Mouse (Mus musculus) B cell, adult 2 months (primary cell): Measurements from ENCODE around the gene Fam126b.
A peak's percentile ranks its signal among the peaks of the same experiment; 100 is the strongest.
"Not testable (repeated sequence)": the region's sequence is repeated elsewhere in the genome, so short reads cannot be mapped to it uniquely, and the experiment has no call there.

ENCODE experiments used
- DNase-seq, 2 experiments: peaks; one replicate each; pipeline ENCODE4 v3.0.0; 2022

The Fam126b gene

GRCm38 (mm10) chr1:58568456-58569130 is 17.5 kb downstream of the Fam126b start:
- no peak for DNase-seq

DNA sequence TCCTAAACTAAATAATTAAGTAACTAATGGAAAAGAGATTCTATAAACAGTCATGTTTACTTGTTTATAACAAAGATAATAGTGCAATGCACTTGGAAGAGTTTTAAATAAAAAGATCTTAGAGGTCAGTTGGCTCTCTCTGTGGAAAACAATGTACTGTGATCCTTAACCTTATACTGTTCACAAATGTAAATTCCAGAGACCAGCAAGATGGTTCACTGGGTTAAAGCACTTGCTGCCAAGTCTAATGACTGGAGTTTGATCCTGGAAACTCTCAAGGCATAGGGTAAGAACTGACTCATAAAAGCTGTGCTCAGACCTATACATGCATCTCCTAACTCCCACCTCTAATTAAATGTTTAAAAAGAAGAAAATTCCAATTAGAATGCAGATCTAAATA is 19.5 kb downstream of the Fam126b start:
- DNase-seq: no peak

DNA sequence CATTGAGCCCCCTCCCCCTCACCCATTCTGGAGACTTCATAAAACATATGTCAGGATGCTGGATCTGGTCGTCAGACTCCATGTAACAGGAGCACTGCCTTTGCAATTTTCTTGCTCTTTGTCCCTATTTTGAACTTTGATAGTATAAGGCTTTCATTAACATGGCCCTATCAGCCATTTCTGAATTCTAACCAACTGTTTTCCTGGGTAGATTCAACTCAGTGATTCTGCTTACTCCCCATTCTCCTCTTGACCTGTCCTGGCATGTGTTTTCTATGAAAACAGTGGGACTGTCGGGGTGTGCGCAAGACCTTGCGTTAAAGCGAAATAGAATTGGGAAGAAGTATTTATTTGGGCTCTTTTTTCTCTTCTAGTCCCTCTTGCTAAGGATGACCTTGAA is 21.1 kb downstream of the Fam126b start:
- DNase-seq: no peak

DNA sequence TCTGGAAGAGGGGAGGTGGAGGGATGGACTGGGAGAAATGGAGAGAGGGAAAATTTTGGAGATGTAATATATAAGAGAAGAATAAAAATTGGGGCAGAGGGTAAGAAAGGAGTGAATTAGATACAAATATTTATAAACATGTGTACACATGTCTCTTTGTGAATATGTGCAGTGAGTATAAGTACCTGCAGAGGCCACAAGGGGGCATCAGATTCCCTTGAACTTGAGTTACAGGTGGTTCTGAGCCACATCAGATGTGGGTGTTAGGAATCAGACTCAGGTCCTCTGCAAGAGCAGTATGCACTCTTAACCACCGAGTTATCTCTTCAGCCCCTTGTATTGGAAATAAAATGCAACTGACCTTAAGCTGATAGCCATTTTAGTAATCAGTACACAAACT is 23.7 kb downstream of the Fam126b start:
- peak; percentile 79 to 83 for DNase-seq

GRCm38 (mm10) chr1:58560370-58560769 is 25.8 kb downstream of the Fam126b start:
- not testable (repeated sequence) for DNase-seq

- DNase-seq: no peak
Measured at GRCm38 (mm10) chr1:58541386-58541785, 44.7 kb downstream of the Fam126b start.

- DNase-seq: no peak
Measured at GRCm38 (mm10) chr1:58507249-58507648, 78.9 kb downstream of the Fam126b start.

GRCm38 (mm10) chr1:58504577-58505254 is 81.4 kb downstream of the Fam126b start, which contains the start of gene Orc2:
Gene Orc2 (minus strand): TSS chr1:58505109.
- DNase-seq: peak; percentile 91 to 92

DNA sequence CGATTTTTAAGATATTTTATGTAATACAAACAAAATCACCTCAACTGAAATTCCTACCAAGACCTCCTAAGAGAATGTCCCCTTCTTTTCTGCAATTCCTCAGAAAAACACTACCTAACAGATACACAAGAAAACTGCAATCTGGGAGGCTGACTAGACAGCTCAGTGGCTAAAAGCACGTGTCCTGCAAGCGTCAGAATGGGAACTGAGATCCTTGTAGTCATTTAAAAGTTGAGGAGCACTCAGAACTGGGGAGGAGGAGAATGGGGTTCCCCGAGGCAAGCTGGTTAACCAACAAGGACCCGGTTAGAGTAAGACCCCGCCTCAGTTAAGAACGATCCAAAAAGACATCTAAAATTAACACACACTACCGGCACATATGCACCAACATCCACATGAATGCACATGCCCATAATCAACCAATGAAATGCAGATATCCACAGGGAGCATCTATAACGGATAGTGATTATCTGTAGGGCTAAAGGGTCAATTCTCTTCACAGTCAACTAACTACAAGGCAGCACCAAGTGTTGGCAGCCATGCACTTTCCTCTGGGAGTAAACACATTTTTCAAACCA is 82.2 kb downstream of the Fam126b start:
- no peak for DNase-seq

GRCm38 (mm10) chr1:58503134-58503533 is 83.0 kb downstream of the Fam126b start:
- DNase-seq: no peak

GRCm38 (mm10) chr1:58498758-58499157 is 87.4 kb downstream of the Fam126b start:
- peak in 1 of 2 experiments; percentile 6 for DNase-seq

- DNase-seq: no peak
Measured at GRCm38 (mm10) chr1:58497678-58498077, 88.4 kb downstream of the Fam126b start.

- no peak for DNase-seq
Measured at GRCm38 (mm10) chr1:58495603-58496002, 90.5 kb downstream of the Fam126b start.

- no peak for DNase-seq
Measured at GRCm38 (mm10) chr1:58482647-58483046, 103.5 kb downstream of the Fam126b start.

- DNase-seq: no peak
Measured at GRCm38 (mm10) chr1:58475662-58476061, 110.5 kb downstream of the Fam126b start.
